Mouse (Mus musculus): ENCODE data around the gene Hagh.

Hagh gene

DNA sequence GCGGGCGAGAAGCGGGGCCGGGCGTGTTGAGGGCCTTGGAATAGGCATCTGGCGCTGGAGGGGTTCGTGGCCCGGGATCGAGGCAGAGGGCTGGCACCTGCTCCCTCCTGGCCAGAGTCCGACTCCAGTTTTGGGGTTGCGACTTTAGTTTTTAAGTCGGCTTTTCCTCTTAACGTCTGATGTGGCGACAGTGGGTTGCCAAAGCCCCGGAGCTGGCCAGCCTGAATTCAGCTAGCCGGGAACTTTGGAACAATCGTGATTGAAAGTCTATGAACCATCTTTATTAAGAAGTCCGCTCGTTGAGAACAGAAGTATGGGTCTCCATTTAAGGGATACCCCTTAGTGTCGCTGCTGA is 10.8 kb downstream of the Hagh start:
- no peak for DNase-seq

- no peak for DNase-seq
Measured at GRCm38 (mm10) chr17:24851381-24852125, 11.6 kb downstream of the Hagh start.

- peak; percentile 63 for DNase-seq
Measured at GRCm38 (mm10) chr17:24855838-24856464, 16.0 kb downstream of the Hagh start.

GRCm38 (mm10) chr17:24856589-24856988 is 16.6 kb downstream of the Hagh start:
- no peak for DNase-seq

DNA sequence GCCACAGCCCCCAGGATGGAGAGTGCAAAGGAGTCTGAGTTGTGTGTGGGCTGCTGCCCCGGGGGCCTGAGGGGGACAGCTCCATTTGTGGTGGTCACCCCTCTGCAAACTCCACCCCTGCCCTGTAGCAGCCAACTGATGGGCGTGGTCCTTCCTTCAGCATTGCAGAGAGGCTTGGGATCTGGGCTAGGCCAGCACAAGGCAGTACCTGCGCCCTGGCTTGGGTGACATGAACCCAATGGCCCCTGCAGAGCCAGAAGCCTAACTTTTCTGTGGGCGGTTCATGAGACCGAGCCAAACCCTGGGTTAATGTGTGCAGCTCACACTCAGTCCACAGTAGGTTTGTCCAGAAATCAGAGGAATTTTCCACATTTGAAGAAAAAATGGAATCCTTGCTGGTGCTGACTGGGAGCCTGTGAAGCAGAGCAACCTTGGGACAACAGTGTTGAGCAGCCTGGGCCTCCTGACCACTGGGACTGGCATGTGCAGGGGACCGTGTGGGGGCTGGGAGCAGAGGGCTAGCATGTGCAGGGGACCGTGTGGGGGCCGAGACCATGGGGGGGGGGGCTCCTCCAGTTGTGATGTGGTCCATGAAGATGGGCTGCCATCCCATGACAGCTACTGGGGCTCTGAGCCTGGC is 18.0 kb downstream of the Hagh start:
- DNase-seq, result peak; percentile 93

DNA sequence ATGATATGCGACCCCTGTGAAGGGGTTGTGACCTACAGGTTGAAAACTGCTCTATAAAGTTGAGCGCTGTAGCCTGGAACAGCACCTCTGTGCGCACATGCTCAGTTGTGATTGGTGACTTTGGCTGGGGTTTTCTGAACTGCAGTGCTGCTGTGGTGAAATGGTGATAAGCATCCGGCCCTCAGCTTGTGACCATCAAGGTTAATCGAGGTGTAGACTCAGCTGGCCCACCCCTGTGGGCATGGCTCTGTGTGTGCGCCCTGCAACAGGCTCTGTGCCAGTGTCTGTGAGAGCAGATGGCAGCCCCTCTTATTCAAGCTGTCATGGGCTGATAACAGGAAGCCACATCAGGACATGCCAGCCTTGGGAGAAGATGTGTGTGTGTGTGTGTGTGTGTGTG is 19.0 kb downstream of the Hagh start:
- DNase-seq, result no peak

DNA sequence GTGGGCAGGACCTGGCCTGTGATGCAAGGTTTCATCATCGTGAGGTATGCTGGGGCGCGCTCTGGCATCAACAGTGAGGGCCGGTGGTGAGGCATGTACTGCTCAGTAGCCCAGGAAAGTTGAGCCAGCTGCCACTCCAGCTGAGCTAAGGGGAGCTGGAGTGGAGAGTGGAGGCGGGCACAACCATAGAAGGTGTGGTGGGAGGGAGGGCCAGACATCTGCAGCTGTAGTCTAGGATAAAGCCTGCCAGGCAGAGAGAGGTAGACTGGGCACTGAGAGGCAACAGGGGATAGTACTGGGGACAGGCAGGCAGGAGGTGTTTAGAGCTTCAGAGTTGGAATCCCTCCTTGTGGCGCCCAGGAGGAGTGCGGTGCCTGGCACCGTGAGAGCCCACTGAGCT is 20.1 kb downstream of the Hagh start:
- DNase-seq, result no peak

- no peak for DNase-seq
Measured at GRCm38 (mm10) chr17:24861785-24862184, 21.8 kb downstream of the Hagh start.

- no peak for DNase-seq
Measured at GRCm38 (mm10) chr17:24865776-24866175, 25.8 kb downstream of the Hagh start, which contains the start of gene Igfals. Gene Igfals, plus strand, starts transcription at chr17:24865997.

DNA sequence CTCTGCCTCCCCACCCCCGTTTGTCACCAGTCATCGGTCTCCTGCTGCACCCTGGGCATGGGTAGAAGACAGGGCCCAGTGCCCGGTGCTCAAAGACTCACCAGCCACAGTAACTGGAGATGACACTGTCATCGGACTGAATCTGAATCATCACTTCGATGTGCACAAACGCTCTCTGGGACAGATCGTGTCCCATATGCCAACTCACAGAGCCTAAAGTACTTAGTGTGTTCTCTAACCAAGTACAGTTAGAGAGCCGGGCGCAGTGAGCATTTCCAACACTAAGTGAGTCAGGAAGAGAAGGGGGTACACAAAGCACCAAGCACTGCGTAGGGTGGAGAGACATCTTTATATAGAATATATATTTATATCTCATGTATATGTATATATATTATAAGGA is 28.0 kb downstream of the Hagh start:
- DNase-seq, result no peak

GRCm38 (mm10) chr17:24873695-24874404 is 33.9 kb downstream of the Hagh start:
- DNase-seq, result no peak

- DNase-seq, result no peak
Measured at GRCm38 (mm10) chr17:24874405-24874745, 34.4 kb downstream of the Hagh start.

DNA sequence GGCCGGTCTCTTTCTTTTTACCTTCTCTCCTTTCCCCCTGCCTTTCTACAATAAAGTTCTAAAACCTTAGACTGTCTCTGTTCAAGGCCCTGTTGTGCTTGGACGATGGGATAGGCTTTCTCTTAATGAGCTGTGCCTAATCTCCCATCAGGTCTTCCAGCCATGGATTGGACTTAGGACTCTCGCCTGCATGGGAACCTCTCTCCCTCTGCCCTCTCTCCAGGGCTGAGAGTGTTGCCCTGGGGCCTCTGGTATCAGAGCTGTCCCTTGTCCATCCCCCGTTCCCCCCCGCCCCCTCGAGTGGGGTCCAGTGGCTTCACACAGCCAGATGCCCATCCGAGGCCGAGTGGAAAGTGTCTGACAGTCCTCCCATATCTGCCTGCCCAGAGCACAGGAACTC is 35.0 kb downstream of the Hagh start:
- no peak for DNase-seq

DNA sequence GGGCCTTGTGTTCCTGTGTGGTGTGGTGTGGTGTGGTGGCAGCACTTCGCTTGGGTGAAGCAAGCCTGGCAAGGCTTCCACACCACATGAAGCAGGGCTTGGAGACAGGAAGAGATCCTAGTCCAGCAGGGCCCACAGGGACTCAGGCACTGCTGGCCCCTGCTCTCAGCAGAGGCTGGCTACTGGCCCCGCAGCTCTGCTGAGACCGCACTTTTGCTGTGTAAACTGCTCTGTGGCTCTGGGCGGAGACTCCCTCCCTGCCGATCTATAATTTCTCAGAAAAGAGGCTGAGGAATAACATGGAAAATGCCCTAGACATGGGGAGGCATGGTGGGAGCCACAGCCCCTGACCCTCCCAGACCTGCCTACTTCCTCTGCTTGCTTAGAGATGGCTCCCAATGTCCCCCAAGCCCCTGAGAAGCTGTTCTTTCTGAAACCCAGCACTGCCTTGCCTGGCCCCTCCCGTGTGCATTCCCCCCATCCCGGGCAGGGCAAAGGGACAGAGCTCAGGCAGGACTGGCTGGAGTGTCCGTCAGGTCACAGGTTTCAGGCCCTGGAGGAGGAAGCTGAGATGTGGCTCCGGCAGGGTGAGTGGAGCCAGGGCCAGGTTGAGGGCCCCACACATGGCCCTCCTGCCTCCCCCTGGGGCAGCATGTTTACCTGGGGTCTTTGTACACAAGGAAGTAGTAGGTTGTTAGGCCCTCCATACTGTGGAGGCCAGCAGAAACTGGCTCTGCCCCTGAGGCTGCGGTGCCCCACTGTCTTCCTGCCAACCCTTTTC is 37.6 kb downstream of the Hagh start:
- DNase-seq, result peak; percentile 76

- peak; percentile 94 for DNase-seq
Measured at GRCm38 (mm10) chr17:24878117-24878397, 38.1 kb downstream of the Hagh start.

DNA sequence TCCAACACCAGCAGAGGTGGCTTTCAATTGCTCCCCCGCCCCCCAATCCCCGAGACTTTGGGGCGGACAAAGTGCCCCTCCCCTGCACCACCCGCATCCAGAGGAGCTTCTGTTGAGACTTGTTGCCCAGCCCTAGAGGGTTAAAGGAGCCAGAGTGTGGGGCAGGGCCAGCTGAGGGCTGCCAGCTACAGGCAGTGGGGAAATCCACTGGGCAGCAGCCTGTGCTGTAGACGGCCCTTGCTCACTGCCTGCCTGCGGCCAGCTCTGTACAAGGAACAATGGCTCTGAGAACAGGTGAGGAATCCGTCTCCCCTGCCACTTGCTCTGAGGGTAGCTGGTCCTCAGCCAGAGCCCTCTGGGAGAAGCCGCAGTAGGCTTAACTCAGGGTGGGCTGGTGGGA is 38.6 kb downstream of the Hagh start:
- DNase-seq, result peak; percentile 63

DNA sequence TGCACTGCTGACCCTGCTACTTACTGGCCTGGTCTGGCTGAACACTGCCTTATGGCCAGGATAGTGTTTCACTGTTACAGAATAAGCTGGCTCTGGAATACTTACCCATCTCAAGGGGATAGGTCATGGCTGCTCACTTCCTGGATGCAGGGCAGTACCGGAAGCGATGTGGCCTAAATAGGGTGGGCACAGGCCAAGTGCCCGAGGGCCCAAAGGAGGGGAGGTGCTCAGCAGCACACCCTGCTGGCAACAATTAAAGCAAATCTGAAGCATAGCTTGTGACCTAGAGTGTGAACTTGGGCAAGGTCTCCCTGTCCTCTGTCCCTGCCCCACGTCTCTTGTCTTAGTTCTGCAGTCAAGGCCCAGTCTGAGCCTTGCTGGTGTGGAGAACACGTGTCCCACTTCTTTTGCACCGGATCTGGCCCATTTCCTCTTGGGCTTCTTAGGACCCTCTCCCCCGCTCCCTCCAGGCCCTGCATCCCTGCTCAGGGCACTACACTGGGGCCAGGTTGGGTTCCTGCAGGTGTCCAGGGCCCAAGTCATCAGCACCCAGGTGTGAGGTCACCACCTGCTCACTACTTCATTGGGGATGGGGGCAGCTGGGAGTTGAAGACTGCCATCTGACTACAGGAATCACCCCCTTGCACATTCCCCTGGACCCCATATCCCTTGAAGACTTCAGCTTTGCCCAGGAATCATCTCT is 41.9 kb downstream of the Hagh start:
- DNase-seq, result peak; percentile 53

- DNase-seq, result no peak
Measured at GRCm38 (mm10) chr17:24884391-24884790, 44.4 kb downstream of the Hagh start.

- no peak for DNase-seq
Measured at GRCm38 (mm10) chr17:24885356-24886133, 45.6 kb downstream of the Hagh start.

DNA sequence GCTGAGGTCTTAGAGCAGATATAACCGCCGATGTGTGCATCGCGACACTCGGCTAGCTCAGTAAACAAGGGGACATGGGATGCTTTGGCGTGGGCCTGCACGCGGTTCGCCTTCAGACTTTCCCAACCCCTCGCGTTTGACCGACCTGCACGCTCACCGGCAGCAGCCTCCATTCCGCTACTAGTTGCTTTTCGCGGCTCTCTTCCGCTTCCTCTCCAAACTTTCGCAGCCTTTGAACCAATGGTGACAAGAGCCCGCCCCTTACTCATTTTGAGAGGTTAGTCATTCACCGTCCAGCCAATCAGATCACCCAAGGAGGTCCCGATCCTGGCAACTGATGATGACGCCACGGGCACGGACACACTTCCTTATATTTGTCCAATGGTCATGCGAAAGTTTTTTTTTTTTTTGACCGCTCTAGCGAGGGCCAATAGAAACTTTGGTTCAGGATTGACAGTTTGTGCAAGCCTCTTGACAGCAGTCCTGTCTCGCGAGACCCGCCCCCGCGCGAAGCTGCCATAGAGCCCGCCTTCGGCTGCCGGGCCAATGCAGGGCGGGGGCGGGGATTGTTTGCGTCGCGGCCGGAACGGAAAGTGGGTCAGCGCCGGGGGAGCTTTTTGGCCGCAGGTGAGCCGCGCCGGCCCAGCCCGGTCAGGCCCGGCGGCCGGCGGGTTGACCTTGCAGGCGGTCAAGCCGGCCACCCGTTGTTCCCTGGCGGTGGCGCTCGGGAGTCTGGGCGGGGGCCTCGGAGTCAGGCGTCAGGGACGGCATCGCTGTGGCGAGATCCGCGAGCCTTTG is 46.4 kb downstream of the Hagh start, which contains the start of the genes Nubp2 and Spsb3:
Nubp2 (minus strand) TSS at position 216 of the 798 bp plus-strand sequence.
Spsb3 (plus strand) TSS at position 510 of the 798 bp plus-strand sequence.
- peak; percentile 100 for DNase-seq

- DNase-seq, result no peak
Measured at GRCm38 (mm10) chr17:24886932-24887271, 47.0 kb downstream of the Hagh start.

Data from kidney, adult 11 months (tissue).